Mouse (Mus musculus) left cerebral cortex, postnatal 14 days (tissue): ENCODE measurements around the gene E030030I06Rik. TPM values are rescaled to one million over a fixed set of nuclear protein-coding genes. Genes with fewer than 3 reads are reported as not detected.

Source experiments
- total RNA-seq, 2 experiments: library from RNA; stranded (reverse); gene quantifications; 2 replicates each; pipeline ENCODE4 v1.2.3; 2021

E030030I06Rik gene
- total RNA-seq, 2 experiments from 2014 or later = 1.1 TPM; not detected in 1

Other genes with a start within 250 kb of the E030030I06Rik start
- not detected for gene 4930444G20Rik, start 81.2 kb downstream of the E030030I06Rik start, total RNA-seq
- gene Raet1e, start 9.3 kb upstream of the E030030I06Rik start, total RNA-seq = not detected
- under 1 TPM; 0.35 to 0.42 TPM for gene H60b, start 9.3 kb upstream of the E030030I06Rik start, total RNA-seq
- not detected for gene Raet1d, start 211.3 kb upstream of the E030030I06Rik start, total RNA-seq